Mouse (Mus musculus) heart, adult 2 months (tissue): Measurements from ENCODE around the gene Limk2. TPM values are rescaled to one million over a fixed set of nuclear protein-coding genes. Genes with fewer than 3 reads are reported as not detected.

ENCODE experiments used
- DNase-seq, 2 experiments: peaks; one replicate each; pipeline ENCODE4 v3.0.0; 2021
- H3K27ac ChIP-seq: fragments of 200-600 bp; 2 replicates; pipeline ENCODE4 v1.8.1; 2022
- H3K27me3 ChIP-seq: fragments of 200-500 bp; 2 replicates; pipeline ENCODE4 v1.6.1; 2012; ENCODE audit warnings: mild to moderate bottlenecking, low read length, inconsistent platforms, mixed read lengths; ENCODE audit not compliant: control insufficient read depth, insufficient read depth
- H3K36me3 ChIP-seq: fragments of 200-500 bp; 2 replicates; pipeline ENCODE4 v1.6.1; 2012; ENCODE audit warnings: low read length, inconsistent platforms; ENCODE audit not compliant: control insufficient read depth, insufficient read depth
- H3K4me1 ChIP-seq: fragments of 200-500 bp; 2 replicates; pipeline ENCODE4 v1.6.1; 2011; ENCODE audit warnings: low read length; ENCODE audit not compliant: control insufficient read depth, insufficient read depth
- H3K4me3 ChIP-seq: fragments of 200-600 bp; 2 replicates; pipeline ENCODE4 v1.8.1; 2022
- H3K79me2 ChIP-seq: fragments of 200-500 bp; replicated peaks from 2 replicates; pipeline ENCODE4 v1.6.1; 2012; ENCODE audit warnings: mild to moderate bottlenecking, inconsistent platforms, low read length, moderate library complexity, mixed read lengths; ENCODE audit not compliant: control insufficient read depth, insufficient read depth
- H3K9ac ChIP-seq: fragments of 200-500 bp; 2 replicates; pipeline ENCODE4 v1.6.1; 2012; ENCODE audit warnings: low read depth, mild to moderate bottlenecking, control low read depth, inconsistent platforms, low read length, mixed read lengths
- CTCF ChIP-seq: fragments of 200-600 bp; IDR thresholded peaks from 2 replicates; pipeline ENCODE4 v1.8.1; 2022; ENCODE audit warnings: antibody characterized with exemption, mild to moderate bottlenecking, moderate library complexity
- EP300 ChIP-seq: fragments of 200-500 bp; IDR thresholded peaks from 2 replicates; pipeline ENCODE4 v1.6.1; 2011; ENCODE audit warnings: low read depth, low read length, control low read depth; ENCODE audit not compliant: insufficient read depth
- POLR2A ChIP-seq: fragments of 200-500 bp; IDR thresholded peaks from 2 replicates; pipeline ENCODE4 v1.6.1; 2011; ENCODE audit warnings: mild to moderate bottlenecking, low read depth, low read length, control low read depth; ENCODE audit not compliant: insufficient read depth
- WGBS: fragments of 180-500 bp; shearing (Covaris S2); methylation state at CpG from one replicate; pipeline ENCODE4 v1.1.7; 2018; 5-methylcytosine and 5-hydroxymethylcytosine counted together
- intact Hi-C: fragments of 180-260 bp; cut with DNase I; formaldehyde crosslinking; loops from one replicate; pipeline ENCODE4 v1.15.1; 2025
- polyA plus RNA-seq: library from polyadenylated mRNA; depleted of rRNA; stranded (reverse); fragments of >200 nt; gene quantifications from 2 replicates; pipeline ENCODE4 v1.2.3, GENCODE M21; 2012
- total RNA-seq, 2 experiments: library from RNA; stranded (reverse); gene quantifications; 2 replicates each; pipeline ENCODE4 v1.2.3; 2021

The Limk2 gene
- total and polyA plus RNA-seq, 3 experiments = 16.4 to 41.8 (median 17.1) TPM

GRCm38 (mm10) chr11:3373591-3374292, 35.2 kb downstream of the Limk2 start:
- no peak for TF ChIP-seq POLR2A
- no peak for TF ChIP-seq EP300
- TF ChIP-seq CTCF = no peak
- Histone ChIP-seq H3K27ac (no peak overlapping the region), H3K36me3 (no peaks in the 10 kb centered on the region), H3K9ac (no peak overlapping the region), H3K79me2 (no peaks in the 10 kb centered on the region), H3K4me1 (no peaks in the 10 kb centered on the region; the same call in 1 of the 2 replicates), H3K27me3 (no peaks in the 10 kb centered on the region), H3K4me3 (no peak overlapping the region)
- 34% methylated on average over 7 of the region's 7 CpGs for WGBS
- intact Hi-C loops = loop anchor here (5.0 kb wide), 1 partner anchor 34 kb away; the partner anchor contains the start of gene Limk2
- no peak for DNase-seq

- peak overlapping the region; percentile 60 for H3K9ac ChIP-seq
- intact Hi-C loops = loop anchor here (5.0 kb wide), 1 partner anchor 36 kb away; the partner anchor contains the start of gene Limk2
- WGBS = 27% methylated on average over 7 of the region's 7 CpGs
- DNase-seq = no peak
- H3K4me3 ChIP-seq = peak overlapping the region; percentile 59
- H3K36me3 ChIP-seq = no peaks in the 10 kb centered on the region
- TF ChIP-seq EP300 = no peak
- no peak for TF ChIP-seq CTCF
- no peak for TF ChIP-seq POLR2A
- no peaks in the 10 kb centered on the region for H3K79me2 ChIP-seq
- peak overlapping the region; percentile 39 for H3K27ac ChIP-seq
- no peaks in the 10 kb centered on the region for H3K27me3 ChIP-seq
- H3K4me1 ChIP-seq = no peaks in the 10 kb centered on the region; the same call in 1 of the 2 replicates
These were observed 37.2 kb downstream of the Limk2 start for GRCm38 (mm10) chr11:3371599-3372295.

GRCm38 (mm10) chr11:3370928-3371598, 37.9 kb downstream of the Limk2 start:
- intact Hi-C loops = loop anchor here (5.0 kb wide), 1 partner anchor 36 kb away; the partner anchor contains the start of gene Limk2
- Histone ChIP-seq H3K79me2 (no peaks in the 10 kb centered on the region; the same call in none of the 2 replicates), H3K9ac (peak overlapping the region; percentile 60), H3K4me1 (no peaks in the 10 kb centered on the region; the same call in 1 of the 2 replicates), H3K36me3 (no peaks in the 10 kb centered on the region), H3K4me3 (peak overlapping the region; percentile 59), H3K27me3 (no peaks in the 10 kb centered on the region), H3K27ac (peak overlapping the region; percentile 47)
- 4% methylated on average over 27 of the region's 27 CpGs for WGBS
- TF ChIP-seq POLR2A (peak; percentile 78), CTCF (no peak)
- DNase-seq = peak; percentile 80 to 81

GRCm38 (mm10) chr11:3370162-3370561, 38.8 kb downstream of the Limk2 start:
- H3K79me2 ChIP-seq = no peaks in the 10 kb centered on the region; the same call in none of the 2 replicates
- no peak for DNase-seq
- no peak overlapping the region for H3K4me3 ChIP-seq
- H3K36me3 ChIP-seq = no peaks in the 10 kb centered on the region
- H3K27ac ChIP-seq = no peak overlapping the region
- no peaks in the 10 kb centered on the region for H3K27me3 ChIP-seq
- WGBS = 62% methylated on average over 2 of the region's 2 CpGs
- H3K9ac ChIP-seq = no peak overlapping the region
- intact Hi-C loops = loop anchor here (5.0 kb wide), 1 partner anchor 37 kb away; the partner anchor contains the start of gene Limk2
- TF ChIP-seq CTCF = no peak
- no peak for TF ChIP-seq EP300
- no peak for TF ChIP-seq POLR2A
- H3K4me1 ChIP-seq = no peaks in the 10 kb centered on the region; the same call in 1 of the 2 replicates

- Histone ChIP-seq H3K4me3 (no peak overlapping the region), H3K4me1 (no peaks in the 10 kb centered on the region; the same call in 1 of the 2 replicates), H3K9ac (no peak overlapping the region), H3K27me3 (no peaks in the 10 kb centered on the region), H3K36me3 (no peaks in the 10 kb centered on the region), H3K79me2 (peaks cover 3% of the 10 kb centered on the region), H3K27ac (no peak overlapping the region)
- intact Hi-C loops = no loop called here
- DNase-seq = no peak
- 86% methylated on average over 5 of the region's 5 CpGs for WGBS
- TF ChIP-seq EP300 (no peak), POLR2A (no peak), CTCF (no peak)
These were observed 39.5 kb downstream of the Limk2 start for GRCm38 (mm10) chr11:3369449-3369848.
